Mouse (Mus musculus) limb, embryonic 15.5 days (tissue): ENCODE results near the gene Glipr1l3. TPM values are rescaled to one million over a fixed set of nuclear protein-coding genes. Genes with fewer than 3 reads are reported as not detected.
A peak's percentile ranks its signal among the peaks of the same experiment; 100 is the strongest.
"Not testable (repeated sequence)": the region's sequence is repeated elsewhere in the genome, so short reads cannot be mapped to it uniquely, and the experiment has no call there.

Experiments
- ATAC-seq: fragments of 200-750 bp; cut with Nextera tagmentation; 2 replicates; pipeline ENCODE4 v1.8.0; 2017; ENCODE audit warnings: low read depth, moderate TSS enrichment; ENCODE audit not compliant: insufficient number of reproducible peaks, low FRiP score, low TSS enrichment
- H3K27ac ChIP-seq: fragments of 300-500 bp; sonication (generic); 2 replicates; pipeline ENCODE4 v1.5.1; 2015; ENCODE audit warnings: moderate library complexity, mild to moderate bottlenecking, inconsistent platforms
- H3K27me3 ChIP-seq: fragments of 300-500 bp; sonication (generic); 2 replicates; pipeline ENCODE4 v1.6.1; 2015; ENCODE audit warnings: inconsistent platforms
- H3K36me3 ChIP-seq: fragments of 300-500 bp; sonication (generic); 2 replicates; pipeline ENCODE4 v1.6.1; 2015; ENCODE audit warnings: inconsistent platforms
- H3K4me1 ChIP-seq: fragments of 300-500 bp; sonication (generic); 2 replicates; pipeline ENCODE4 v1.6.1; 2015; ENCODE audit warnings: inconsistent platforms
- H3K4me2 ChIP-seq: fragments of 300-500 bp; sonication (generic); 2 replicates; pipeline ENCODE4 v1.6.1; 2015; ENCODE audit warnings: mild to moderate bottlenecking, inconsistent platforms
- H3K4me3 ChIP-seq: fragments of 300-500 bp; sonication (generic); 2 replicates; pipeline ENCODE4 v1.5.1; 2015; ENCODE audit warnings: mild to moderate bottlenecking, inconsistent platforms
- H3K9ac ChIP-seq: fragments of 300-500 bp; sonication (generic); 2 replicates; pipeline ENCODE4 v1.6.1; 2015; ENCODE audit warnings: inconsistent platforms
- H3K9me3 ChIP-seq: fragments of 300-500 bp; sonication (generic); 2 replicates; pipeline ENCODE4 v1.6.1; 2016; ENCODE audit warnings: inconsistent platforms
- WGBS: fragments of 180-500 bp; shearing (Covaris S2); methylation state at CpG from one replicate; pipeline ENCODE4 v1.1.7; 2015; 5-methylcytosine and 5-hydroxymethylcytosine counted together
- polyA plus RNA-seq: library from polyadenylated mRNA; unstranded; fragments of >200 nt; fragmentation: Nextera tagmentation; extraction: Ambion mirVana; gene quantifications from 2 replicates; pipeline ENCODE4 v1.2.1, GENCODE M21; 2015

The Glipr1l3 gene
- polyA plus RNA-seq, result not detected in 2 replicates

DNA sequence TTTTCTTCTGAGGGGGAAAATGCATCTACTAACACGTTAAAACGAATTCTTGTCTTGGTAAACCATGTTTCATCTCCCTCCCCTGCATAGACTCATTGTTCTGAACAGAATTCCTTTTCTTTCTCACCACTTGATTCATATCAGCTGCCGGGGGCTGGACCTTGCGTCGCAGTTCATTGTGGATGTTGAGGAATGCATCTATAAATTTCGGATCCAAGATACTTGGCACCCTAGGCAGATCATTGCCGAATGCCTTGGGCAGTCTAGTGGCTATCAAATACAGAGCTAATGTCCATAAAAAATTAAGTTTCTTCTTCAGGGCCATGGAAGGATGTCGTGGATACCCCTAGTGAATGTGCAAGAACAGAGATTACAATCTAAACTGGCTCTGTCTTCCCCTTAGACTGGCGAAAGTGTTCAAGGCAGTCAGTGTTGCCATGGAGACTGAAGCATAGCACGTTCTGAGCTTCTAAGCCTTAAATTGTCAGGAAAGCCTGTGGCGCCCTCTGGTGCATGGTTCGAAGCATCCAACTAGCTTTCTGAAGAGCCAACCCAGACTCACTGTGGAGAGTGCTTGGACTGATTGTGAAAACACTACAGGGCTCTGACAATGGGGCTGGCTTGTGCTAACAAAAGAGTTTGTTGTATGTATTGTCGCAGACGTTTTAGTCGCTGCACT lies at the start of gene Glipr1l3:
TSS of gene Glipr1l3 (minus strand) at position 446 of the 679 bp plus-strand sequence.
- H3K4me2 ChIP-seq, result peak within 1 kb of the TSS; percentile 25; the same call in 1 of the 2 replicates
- not testable (repeated sequence) for H3K4me3 ChIP-seq, H3K4me1 ChIP-seq, H3K27ac ChIP-seq, H3K27me3 ChIP-seq, H3K36me3 ChIP-seq, H3K9ac ChIP-seq, H3K9me3 ChIP-seq
- 21% methylated on average over 15 of the region's 15 CpGs for WGBS
- peak; percentile 58; the same call in 1 of the 2 replicates for ATAC-seq

GRCm38 (mm10) chr10:112203463-112203862 lies 43.3 kb upstream of the Glipr1l3 start:
- ATAC-seq, result no peak
- no peak overlapping the region for H3K27ac ChIP-seq

GRCm38 (mm10) chr10:112193919-112194318 lies 33.8 kb upstream of the Glipr1l3 start:
- not testable (repeated sequence) for H3K4me3 ChIP-seq, ATAC-seq, H3K9ac ChIP-seq, H3K4me2 ChIP-seq, H3K36me3 ChIP-seq, H3K4me1 ChIP-seq, H3K27me3 ChIP-seq, H3K27ac ChIP-seq, H3K9me3 ChIP-seq
- 83% methylated on average over 2 of the region's 2 CpGs for WGBS

More at GRCm38 (mm10) chr10:112203463-112203862, 43.3 kb upstream of the Glipr1l3 start:
- 48% methylated on average over 2 of the region's 2 CpGs for WGBS
- Histone ChIP-seq H3K9me3 (no peaks in the 10 kb centered on the region), H3K4me3 (no peak overlapping the region), H3K27me3 (no peaks in the 10 kb centered on the region), H3K36me3 (no peaks in the 10 kb centered on the region), H3K4me2 (no peak overlapping the region), H3K9ac (no peak overlapping the region), H3K4me1 (no peaks in the 10 kb centered on the region)

DNA sequence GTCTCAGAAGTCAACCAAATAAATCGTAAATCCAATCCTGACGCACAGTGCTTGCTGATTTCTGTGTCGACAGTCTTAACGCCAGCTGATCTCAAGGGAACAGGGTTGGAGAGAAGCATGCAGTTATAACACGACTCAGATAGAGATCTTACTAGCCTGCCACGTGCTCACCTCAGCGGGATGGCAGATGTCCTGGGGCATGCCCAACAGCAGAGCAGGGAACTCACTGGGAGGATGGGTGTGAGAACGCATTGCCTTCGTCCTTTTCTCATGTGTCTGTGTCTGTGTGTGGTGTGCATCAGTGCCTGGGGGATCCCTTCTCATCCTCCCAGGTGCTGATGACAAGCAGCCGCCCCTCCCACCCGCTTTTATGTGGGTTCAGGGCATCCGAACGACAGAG lies 16.9 kb upstream of the Glipr1l3 start:
- not testable (repeated sequence) for H3K9me3 ChIP-seq, H3K4me3 ChIP-seq, H3K4me2 ChIP-seq, H3K27ac ChIP-seq, H3K36me3 ChIP-seq, H3K27me3 ChIP-seq, ATAC-seq, H3K4me1 ChIP-seq, H3K9ac ChIP-seq
- WGBS, result 21% methylated on average over 12 of the region's 13 CpGs

DNA sequence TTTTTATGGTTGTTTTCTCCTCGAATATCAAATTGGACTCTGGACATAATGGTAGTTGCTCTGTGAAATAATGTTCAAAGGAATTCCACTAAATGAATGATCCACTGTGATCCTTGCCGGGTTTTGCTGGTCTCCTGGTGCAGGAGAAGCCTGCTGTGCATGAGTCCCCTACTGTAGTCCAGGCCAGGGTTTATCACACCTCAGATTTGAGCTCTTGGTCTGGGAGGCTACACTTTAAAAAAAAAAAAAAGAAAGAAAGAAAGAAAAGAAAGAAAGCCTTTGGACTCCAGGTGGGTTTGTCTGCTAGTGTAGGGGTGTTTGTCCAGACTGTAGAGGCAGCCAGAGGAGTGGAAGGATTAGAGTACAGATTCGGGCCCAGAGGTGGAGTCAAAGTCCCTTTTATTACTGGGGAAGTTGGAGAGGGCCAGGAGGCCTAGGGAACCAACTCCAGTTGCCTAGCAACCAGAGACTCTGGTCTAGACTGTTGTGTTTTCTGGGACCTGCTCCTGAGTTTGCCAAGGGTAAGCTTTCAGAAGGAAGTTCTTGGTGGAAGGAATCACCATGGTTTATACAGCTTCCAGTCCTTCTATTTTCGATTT lies 3.1 kb upstream of the Glipr1l3 start, which contains the start of gene Caps2:
TSS of gene Caps2 (plus strand) at position 454 of the 599 bp plus-strand sequence.
- H3K36me3 ChIP-seq, result no peaks in the 10 kb centered on the region
- no peaks in the 10 kb centered on the region for H3K27me3 ChIP-seq
- 30% methylated on average over 4 of the region's 4 CpGs for WGBS
- H3K9ac ChIP-seq, result no peak within 1 kb of the TSS
- no peak within 1 kb of the TSS for H3K4me2 ChIP-seq
- ATAC-seq, result 0 out of 2 replicates have a peak, but pooled peaks have one; percentile 55
- H3K4me1 ChIP-seq, result peaks cover 4% of the 10 kb centered on the region
- 0 out of 2 replicates have a peak within 1 kb of the TSS, but pooled peaks have one; percentile 3 for H3K4me3 ChIP-seq
- H3K27ac ChIP-seq, result no peak within 1 kb of the TSS
- H3K9me3 ChIP-seq, result no peaks in the 10 kb centered on the region

DNA sequence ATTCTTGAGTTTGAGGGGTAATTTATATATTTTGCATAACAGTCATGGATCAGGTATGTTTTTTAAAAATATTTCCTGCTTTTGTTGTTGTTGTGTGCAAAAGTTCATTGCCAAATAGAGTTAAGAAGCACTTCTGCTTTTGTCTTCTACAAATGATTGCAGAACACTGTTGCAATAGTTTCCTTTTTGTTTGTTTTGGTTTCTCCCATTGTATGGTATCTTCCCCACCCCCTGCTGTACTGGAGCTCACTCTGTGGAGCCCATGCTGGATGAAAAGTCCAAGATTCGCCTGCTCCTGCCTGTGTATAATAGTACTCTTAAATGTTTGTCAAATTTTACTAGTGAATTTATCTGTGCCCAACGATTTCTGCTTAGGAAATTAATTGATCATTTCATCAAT lies 20.3 kb downstream of the Glipr1l3 start:
- Histone ChIP-seq H3K27me3 (no peaks in the 10 kb centered on the region), H3K36me3 (no peaks in the 10 kb centered on the region), H3K4me3 (no peak overlapping the region), H3K4me2 (no peak overlapping the region), H3K4me1 (no peaks in the 10 kb centered on the region), H3K27ac (no peak overlapping the region), H3K9me3 (no peaks in the 10 kb centered on the region), H3K9ac (no peak overlapping the region)
- ATAC-seq, result no peak
- WGBS, result 60% methylated on average over 2 of the region's 2 CpGs

- Histone ChIP-seq H3K27me3 (no peaks in the 10 kb centered on the region), H3K36me3 (no peaks in the 10 kb centered on the region), H3K9ac (no peak overlapping the region), H3K4me2 (peak overlapping the region; percentile 34), H3K9me3 (no peaks in the 10 kb centered on the region), H3K27ac (no peak overlapping the region), H3K4me3 (peak overlapping the region; percentile 33), H3K4me1 (no peaks in the 10 kb centered on the region)
- no peak for ATAC-seq
- WGBS, result 41% methylated on average over 6 of the region's 6 CpGs
Measured at GRCm38 (mm10) chr10:112138871-112139430, 21.2 kb downstream of the Glipr1l3 start.

DNA sequence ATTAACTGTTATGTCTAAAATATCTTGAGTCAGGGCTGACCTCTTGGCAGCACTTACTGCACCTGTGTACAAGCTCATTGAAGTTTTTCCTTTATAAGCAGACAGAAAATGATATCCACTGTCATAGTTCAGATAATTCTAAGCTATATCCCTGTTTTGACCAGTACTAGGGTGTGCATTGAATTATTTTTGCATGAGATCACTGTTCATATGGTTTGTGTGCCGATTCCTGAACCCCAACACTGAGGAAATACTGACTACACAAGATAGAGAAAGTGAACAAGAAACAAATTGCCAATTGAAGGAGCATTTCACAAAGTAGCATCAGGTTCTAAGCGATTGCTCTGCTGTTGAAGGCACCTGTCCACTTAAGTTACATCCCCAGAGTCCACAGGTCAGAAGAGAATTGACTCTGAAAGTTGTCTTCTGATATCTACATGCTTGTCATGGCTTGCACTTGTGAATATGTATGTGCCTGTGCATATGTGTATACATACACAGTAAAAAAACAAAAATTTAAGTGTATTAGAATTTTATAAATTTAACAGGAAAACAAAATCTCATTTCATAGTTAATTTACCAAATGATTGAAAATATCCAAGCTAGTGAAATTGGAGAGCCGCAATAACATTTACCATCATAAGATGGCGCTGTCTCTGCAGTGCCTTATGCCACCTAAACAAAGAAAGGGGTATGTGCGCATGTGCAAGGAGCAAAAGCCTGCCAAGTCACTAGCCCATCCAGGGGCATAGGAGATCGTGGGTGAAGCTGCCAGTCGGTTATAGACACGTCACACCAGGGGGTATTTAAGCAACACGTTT lies 21.9 kb downstream of the Glipr1l3 start:
- WGBS, result 18% methylated on average over 9 of the region's 9 CpGs
- Histone ChIP-seq H3K36me3 (no peaks in the 10 kb centered on the region), H3K4me3 (peak overlapping the region; percentile 33), H3K27me3 (no peaks in the 10 kb centered on the region), H3K9me3 (no peaks in the 10 kb centered on the region), H3K9ac (no peak overlapping the region), H3K4me1 (no peaks in the 10 kb centered on the region), H3K27ac (no peak overlapping the region), H3K4me2 (peak overlapping the region; percentile 34)
- no peak for ATAC-seq

GRCm38 (mm10) chr10:112132194-112132593 lies 27.9 kb downstream of the Glipr1l3 start:
- Histone ChIP-seq H3K4me1 (no peaks in the 10 kb centered on the region), H3K9me3 (no peaks in the 10 kb centered on the region), H3K27ac (no peak overlapping the region), H3K27me3 (no peaks in the 10 kb centered on the region), H3K4me3 (no peak overlapping the region), H3K36me3 (no peaks in the 10 kb centered on the region), H3K9ac (no peak overlapping the region), H3K4me2 (no peak overlapping the region)
- ATAC-seq, result no peak
- WGBS, result 88% methylated on average over 3 of the region's 3 CpGs

- not testable (repeated sequence) for H3K9ac ChIP-seq, ATAC-seq, H3K36me3 ChIP-seq, H3K4me3 ChIP-seq, H3K27ac ChIP-seq, H3K27me3 ChIP-seq, H3K4me1 ChIP-seq, H3K9me3 ChIP-seq, H3K4me2 ChIP-seq
- 60% methylated on average over 6 of the region's 6 CpGs for WGBS
Measured at GRCm38 (mm10) chr10:112127682-112128230, 32.4 kb downstream of the Glipr1l3 start.

DNA sequence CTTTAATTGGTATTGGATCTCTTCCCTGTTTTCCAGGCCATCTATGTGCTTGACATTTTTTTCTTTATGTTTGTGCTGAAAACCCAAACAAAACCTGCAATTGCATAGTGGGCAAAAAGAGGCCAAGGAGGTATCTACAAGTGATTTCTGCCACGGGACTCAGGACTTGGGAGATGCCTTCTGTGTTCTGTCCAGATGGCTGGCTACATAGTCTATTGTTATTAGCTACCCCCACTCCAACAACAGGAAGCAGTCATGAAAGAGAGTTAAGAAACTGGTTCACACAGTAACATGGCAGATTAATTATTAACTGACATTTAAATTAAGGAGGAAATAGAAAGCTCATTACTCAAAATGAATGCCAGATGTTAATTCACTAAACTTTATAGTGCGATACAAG lies 35.0 kb downstream of the Glipr1l3 start:
- ATAC-seq, H3K4me3 ChIP-seq, H3K9ac ChIP-seq, H3K4me2 ChIP-seq, H3K4me1 ChIP-seq, H3K36me3 ChIP-seq, H3K27me3 ChIP-seq, H3K27ac ChIP-seq, H3K9me3 ChIP-seq: not testable (repeated sequence)
- WGBS, result 32% methylated on average over 2 of the region's 2 CpGs
